Mouse (Mus musculus) kidney, adult 18-20 months (tissue): ENCODE results near the gene Rngtt.
"Not testable (repeated sequence)": the region's sequence is repeated elsewhere in the genome, so short reads cannot be mapped to it uniquely, and the experiment has no call there.

Experiments
- DNase-seq: peaks from one replicate; pipeline ENCODE4 v3.0.0; 2021

The Rngtt gene

DNA sequence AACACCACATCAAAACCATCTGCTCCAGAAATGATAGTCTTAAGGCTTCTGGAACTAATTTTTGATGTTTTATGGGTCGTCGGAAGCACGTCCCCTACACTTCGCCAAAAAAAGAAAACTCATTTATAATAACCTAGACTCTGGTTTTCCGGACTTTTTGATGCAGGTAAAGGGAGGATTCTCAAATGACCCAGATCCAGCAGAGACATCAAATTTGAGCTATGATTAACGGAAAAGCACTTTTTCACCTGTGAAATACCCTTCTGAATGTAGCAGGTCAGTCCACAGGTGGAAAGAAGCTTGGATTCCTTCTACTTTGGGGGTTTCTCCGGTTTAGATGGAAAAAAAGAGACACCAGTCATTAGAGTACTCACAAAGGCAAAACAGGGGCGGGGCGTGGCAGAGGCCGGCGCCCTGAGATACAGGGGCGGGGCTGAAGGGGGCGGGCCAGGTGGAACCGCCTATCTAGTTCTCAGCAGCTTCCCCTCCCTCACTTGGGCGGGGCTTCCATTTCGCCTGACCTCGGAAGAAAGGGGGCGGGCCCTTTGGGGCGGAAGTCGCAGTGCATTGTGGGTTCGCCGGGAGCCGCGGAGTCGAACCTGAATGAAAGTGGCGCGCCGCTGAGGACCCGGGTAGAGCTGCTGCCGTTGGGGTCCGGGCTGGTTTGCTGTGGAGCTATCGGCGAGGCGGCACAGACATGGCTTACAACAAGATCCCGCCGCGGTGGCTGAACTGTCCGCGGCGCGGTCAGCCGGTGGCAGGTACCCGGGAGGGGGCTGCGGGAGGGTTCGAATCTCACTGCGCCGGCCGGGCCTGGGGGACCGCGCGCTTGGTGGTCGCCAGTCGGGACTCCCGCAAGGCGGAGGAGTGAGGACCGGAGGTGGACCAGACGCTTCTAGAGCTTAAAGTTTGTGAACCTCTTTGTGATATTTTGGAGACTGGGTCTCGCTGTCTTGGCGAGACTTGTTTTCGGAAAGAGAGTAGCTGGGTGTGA, at the start of gene Rngtt:
Rngtt (plus strand) TSS at position 548 of the 994 bp plus-strand sequence.
- peak; percentile 98 for DNase-seq

- DNase-seq, result no peak
Observed at GRCm38 (mm10) chr4:33260311-33260710, 49.8 kb upstream of the Rngtt start.

GRCm38 (mm10) chr4:33261311-33261753, 48.8 kb upstream of the Rngtt start:
- peak; percentile 93 for DNase-seq

GRCm38 (mm10) chr4:33262897-33263296, 47.2 kb upstream of the Rngtt start:
- DNase-seq, result no peak

GRCm38 (mm10) chr4:33264979-33265726, 45.0 kb upstream of the Rngtt start:
- DNase-seq, result no peak

GRCm38 (mm10) chr4:33270386-33271314, 39.5 kb upstream of the Rngtt start:
- DNase-seq, result no peak

GRCm38 (mm10) chr4:33273437-33273836, 36.7 kb upstream of the Rngtt start:
- DNase-seq, result no peak

DNA sequence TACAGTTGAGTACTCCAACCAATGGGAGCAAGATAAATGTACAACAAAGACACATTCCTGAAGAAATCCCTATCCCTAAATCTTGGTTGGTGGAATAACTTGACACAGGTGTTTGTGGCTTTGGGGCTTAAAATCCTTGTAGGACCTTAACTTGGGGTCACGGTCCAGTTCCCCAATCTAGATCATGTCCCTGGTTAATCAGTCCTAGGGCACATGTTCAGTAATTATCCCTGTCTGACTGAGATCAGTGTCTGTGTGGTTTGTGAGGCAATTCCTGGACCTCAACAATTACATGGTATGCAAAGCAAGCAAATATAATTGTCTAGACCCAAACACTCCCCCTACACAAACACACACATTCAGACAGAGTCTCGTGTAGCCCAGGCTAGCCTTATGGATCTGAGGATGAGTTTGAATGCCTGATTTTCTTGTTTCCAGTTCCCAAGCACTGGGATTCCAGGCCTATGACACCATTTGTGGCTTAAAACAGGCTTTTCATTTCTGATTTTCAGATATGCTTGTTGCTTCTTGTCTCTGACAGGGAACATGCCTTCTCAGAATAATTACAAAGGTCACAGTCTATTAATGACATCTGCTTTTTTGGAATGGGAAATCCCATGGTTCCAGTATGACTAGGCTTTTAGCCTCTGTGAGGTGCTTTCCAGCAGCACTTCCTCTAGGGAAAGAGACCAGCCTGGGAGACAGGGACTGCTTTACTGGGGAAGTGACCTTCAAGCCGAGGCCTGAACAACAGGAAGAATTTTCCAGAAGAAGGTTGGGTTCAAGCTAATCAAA, 28.0 kb upstream of the Rngtt start:
- DNase-seq, result no peak

DNA sequence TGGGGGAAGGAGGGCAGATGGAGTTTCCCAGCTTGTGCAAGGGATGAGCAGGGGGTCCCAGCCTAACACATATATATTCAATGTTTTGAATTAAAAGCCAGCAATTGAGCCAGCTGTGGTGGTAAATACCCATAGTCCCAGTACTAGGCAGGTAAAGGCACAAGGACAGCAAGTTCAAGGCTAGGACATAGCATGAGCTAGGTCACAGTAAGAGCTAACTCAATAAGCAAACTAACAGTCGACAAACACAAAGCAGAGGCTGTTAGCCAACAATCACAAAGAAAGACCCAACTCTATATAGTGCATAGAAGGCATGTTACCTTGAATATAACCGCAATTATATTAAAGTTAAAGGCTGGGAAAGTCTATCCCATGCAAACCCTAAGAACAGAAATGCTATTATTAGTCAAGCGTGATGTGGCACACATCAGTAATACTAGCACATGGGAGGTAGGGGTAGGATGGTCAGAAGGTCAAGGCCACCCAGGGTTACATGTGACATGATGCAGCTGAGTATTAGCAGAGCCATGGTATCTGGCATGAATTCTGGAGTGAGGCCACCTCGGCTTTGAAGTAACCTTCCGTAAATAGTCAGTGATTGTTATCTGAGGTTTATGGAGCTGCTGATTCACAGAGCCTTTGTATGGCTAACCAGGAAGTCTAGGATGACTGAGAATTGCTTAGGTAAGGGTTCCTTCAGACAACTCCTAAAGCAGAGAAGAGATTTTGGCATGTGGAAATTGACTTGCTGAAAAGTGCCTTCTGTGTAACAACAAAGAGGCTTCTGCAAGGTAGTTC, 25.8 kb upstream of the Rngtt start:
- DNase-seq, result no peak

- DNase-seq, result peak; percentile 43
Observed at GRCm38 (mm10) chr4:33285448-33285847, 24.7 kb upstream of the Rngtt start.

GRCm38 (mm10) chr4:33289106-33289650, 20.9 kb upstream of the Rngtt start:
- DNase-seq, result no peak

- DNase-seq, result no peak
Observed at GRCm38 (mm10) chr4:33290002-33290401, 20.1 kb upstream of the Rngtt start, which contains the start of gene Pnrc1. Gene Pnrc1, minus strand, starts transcription at chr4:33290163.

DNA sequence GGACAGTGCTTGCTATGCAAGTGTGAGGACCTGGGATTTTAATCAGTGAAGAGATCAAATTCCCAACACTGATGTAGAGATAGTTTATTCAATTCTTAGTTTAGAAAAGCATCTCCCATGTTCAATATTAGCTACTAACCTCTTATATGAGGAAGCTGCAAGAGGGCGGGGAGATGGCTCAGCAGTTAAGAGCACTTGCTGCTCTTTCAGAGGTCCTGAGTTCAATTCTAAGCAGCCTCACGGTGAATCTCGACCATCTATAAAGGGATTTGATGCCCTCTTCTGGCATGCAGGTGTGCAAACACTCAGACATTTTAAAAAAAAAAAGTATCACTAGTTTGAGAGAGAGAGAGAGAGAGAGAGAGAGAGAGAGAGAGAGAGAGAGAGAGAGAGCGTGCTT, 19.2 kb upstream of the Rngtt start:
- no peak for DNase-seq

DNA sequence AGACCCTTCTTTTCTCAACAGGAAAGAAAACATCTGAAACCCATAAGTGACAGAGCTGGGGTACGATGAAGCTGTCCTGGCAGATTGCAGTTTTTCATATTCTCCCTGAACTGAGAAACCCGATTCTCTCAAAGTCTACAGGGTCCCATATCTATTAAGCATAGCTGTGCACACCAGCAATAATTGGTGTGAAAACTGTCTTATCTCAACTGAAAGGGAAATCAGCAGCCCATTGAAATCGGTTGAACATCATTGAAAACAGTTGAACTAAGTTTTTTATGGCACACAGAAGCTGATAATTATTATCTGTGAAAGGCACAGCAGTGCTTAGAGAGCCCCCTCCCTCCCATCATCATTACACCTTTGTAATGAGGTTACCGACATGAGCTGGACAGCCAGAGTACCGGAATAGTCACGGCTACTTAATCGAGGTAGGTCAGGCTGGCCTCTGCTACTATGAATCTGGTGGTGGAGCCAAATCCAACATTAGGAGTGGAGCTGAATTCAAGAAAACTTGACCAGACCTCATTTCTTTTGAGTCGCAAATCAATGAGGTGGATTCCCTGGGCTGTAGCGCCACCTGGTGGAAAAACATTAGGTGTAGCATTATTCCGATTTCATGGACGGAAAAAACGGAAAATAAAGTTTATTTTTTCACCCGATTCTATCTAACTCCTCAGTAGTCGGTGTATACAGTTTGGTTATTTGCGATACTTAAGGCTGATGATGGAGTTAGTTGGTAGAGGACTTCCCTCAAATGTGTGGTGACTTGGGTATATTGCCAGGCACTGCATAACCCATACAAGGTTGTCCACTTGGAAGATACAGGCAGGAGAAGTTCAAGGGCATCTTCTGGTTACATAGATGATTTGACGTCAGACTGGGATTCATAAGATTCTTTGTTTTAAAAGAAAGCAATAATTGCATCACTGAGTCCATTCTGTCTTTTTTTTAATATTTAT, 17.4 kb upstream of the Rngtt start:
- DNase-seq, result peak; percentile 60

- DNase-seq, result not testable (repeated sequence)
Observed at GRCm38 (mm10) chr4:33300891-33301665, 9.0 kb upstream of the Rngtt start.

GRCm38 (mm10) chr4:33303057-33303456, 7.1 kb upstream of the Rngtt start:
- no peak for DNase-seq

DNA sequence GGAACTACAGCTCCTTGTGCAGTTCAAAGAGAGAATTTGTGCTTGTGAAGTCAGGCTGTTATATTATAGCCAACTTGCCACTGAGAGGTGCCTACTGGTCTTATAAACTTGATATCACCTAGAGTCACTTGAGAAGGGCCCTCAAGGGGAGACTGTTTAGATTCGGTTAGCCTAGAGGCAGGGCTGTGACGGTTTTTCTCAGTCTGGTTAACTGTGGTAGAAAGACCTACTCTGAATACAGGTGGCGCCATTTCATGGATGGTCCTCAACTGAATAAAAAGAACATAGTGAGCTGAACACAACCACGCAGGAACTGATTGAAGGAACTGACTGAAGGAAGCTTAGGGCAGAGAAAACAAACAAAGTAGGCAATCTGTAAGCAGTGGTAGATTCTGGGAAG, 3.0 kb upstream of the Rngtt start:
- DNase-seq, result no peak

GRCm38 (mm10) chr4:33310840-33311437, 828 bp downstream of the Rngtt start:
- DNase-seq, result peak; percentile 15
